Mouse (Mus musculus) large intestine, adult 2 months (tissue): ENCODE data around the gene Pafah1b3. TPM values are rescaled to one million over a fixed set of nuclear protein-coding genes. Genes with fewer than 3 reads are reported as not detected.
"Not testable (repeated sequence)": the region's sequence is repeated elsewhere in the genome, so short reads cannot be mapped to it uniquely, and the experiment has no call there.

Source experiments
- DNase-seq: peaks from one replicate; pipeline ENCODE4 v3.0.0-alpha.2; 2012; ENCODE audit warnings: low read depth, low spot score
- WGBS: fragments of 180-500 bp; shearing (Covaris S2); methylation state at CpG from one replicate; pipeline ENCODE4 v1.1.7; 2018; 5-methylcytosine and 5-hydroxymethylcytosine counted together
- polyA plus RNA-seq: library from polyadenylated mRNA; depleted of rRNA; stranded (reverse); fragments of >200 nt; gene quantifications from 2 replicates; pipeline ENCODE4 v1.2.3, GENCODE M21; 2012; rRNA removed

The Pafah1b3 gene
- 173 and 176 TPM in 2 replicates for polyA plus RNA-seq

DNA sequence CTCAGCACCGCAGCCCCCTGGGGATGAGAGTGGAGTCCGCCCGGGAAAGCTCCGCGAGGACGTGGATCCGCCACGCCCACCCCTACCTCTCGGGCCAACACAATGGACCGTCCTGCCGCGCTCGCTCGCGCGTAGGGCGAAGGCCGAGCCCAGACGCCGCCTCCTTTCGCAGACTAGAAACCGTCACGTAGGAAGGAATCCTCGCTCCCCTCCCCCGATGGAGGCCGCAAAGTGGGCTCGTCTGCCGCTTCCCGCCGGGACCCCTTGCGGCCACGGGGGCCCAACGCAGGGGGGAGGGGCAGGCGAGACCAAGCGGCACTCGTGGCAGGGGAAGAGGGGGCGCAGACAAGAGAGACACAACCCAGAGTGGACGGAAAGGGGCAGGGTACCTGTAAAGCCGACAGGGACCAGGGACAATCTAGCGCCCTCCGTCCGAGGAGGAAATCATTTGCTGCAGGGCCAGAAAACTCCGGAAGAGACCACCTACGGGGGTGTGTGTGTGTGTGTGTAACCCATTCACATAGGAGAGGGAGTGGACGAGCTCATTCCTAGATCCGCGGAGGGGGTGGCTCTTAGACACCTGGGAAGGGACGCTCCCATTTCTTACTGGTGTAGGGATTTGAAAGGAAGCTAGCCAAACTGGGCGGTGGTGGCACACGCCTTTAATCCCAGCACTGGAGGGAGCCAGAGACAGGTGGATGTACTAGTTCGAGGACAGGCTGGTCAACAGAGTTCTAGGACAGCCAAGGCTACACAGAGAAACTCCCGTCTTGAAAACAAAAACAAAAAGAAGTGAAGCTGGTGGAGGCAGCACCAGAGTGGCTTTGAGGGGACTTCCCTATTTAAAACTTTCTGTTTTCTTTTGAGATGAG lies at the start of gene Pafah1b3:
TSS of gene Pafah1b3 (minus strand) at position 533 of the 872 bp plus-strand sequence.
- no peak for DNase-seq
- WGBS: under 1% methylated on average over 52 of the region's 52 CpGs

- DNase-seq: no peak
- WGBS: 81% methylated on average over 20 of the region's 20 CpGs
Measured at GRCm38 (mm10) chr7:25341000-25341784, 43.4 kb upstream of the Pafah1b3 start.

DNA sequence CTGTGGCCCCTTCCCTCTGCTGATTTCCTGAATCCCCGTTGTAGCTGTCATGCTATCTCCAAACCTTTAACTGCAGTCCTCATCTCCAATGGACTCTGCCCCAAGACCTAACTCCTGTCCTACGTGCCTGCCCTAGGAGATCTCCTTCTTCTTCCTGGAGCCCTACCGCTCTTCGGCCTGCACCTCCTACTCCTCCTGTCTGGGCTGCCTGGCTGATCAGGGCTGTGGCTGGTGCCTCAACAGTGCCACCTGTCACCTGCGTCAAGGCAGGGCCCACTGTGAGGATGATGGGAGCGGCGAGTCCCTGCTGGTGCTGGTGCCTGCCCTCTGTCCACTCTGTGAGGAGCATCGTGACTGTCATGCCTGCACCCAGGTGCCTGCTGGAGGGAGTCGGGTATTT lies 41.5 kb upstream of the Pafah1b3 start:
- WGBS: 86% methylated on average over 9 of the region's 9 CpGs
- no peak for DNase-seq

DNA sequence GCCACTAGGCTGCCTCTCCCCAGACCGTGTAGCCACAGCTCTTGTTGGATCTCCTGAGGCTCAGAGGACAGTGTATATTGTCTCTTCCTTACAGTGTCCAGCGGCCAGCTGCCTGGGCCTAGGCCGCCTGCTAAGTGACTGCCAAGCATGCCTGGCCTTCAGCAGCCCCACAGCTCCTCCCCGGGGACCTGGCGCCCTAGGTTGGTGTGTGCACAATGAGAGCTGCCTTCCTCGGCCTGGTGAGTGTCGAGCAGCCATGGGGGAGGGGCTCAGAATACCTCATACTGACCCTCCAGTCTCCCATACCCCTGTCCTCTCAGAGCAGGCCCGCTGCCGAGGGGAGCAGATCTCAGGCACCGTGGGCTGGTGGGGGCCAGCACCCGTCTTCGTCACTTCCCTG lies 36.7 kb upstream of the Pafah1b3 start:
- WGBS: 85% methylated on average over 12 of the region's 12 CpGs
- DNase-seq: no peak

GRCm38 (mm10) chr7:25333596-25334307 lies 36.0 kb upstream of the Pafah1b3 start:
- peak; percentile 14 for DNase-seq
- 42% methylated on average over 16 of the region's 16 CpGs for WGBS

- WGBS: 75% methylated on average over 8 of the region's 8 CpGs
- DNase-seq: no peak
Measured at GRCm38 (mm10) chr7:25326233-25326632, 28.4 kb upstream of the Pafah1b3 start.

DNA sequence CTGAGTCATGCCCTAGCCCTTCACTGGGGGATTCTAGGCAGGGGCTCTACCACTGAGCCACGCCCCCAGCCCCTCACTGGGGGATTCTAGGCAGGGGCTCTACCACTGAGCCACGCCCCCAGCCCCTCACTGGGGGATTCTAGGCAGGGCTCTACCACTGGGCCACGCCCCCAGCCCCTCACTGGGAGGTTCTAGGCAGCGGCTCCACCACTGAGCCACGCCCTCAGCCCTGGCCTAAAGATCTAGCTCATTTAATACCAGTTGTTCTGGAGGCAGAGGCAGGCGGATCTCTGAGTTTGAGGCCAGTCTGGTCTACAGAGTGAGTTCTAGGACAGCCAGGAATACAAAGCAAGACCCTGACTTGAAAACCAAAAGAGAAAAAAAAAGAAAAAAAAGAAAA lies 27.6 kb upstream of the Pafah1b3 start:
- not testable (repeated sequence) for DNase-seq
- 81% methylated on average over 6 of the region's 6 CpGs for WGBS

DNA sequence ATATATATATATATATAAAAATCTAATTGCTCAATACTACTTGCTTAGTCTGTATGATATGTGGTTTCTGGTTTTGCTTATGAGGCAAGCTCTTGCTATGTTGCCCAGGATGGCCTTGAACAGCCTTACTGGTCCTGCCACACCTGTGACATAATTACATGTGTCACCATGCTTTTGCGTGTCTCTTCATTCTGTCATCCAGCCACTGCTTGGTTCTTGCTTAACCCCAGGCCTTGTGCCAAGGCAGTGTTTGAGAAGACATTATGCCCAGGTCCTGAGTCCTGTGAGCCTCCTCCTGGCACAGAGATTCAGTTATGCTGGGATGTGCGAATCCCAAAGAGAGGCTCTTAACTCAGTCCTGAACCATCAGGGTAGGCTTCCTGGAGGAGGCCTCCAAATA lies 25.4 kb upstream of the Pafah1b3 start:
- 70% methylated on average over 2 of the region's 2 CpGs for WGBS
- DNase-seq: no peak

- WGBS: 50% methylated on average over 6 of the region's 6 CpGs
- DNase-seq: no peak
Measured at GRCm38 (mm10) chr7:25322058-25322484, 24.3 kb upstream of the Pafah1b3 start.

DNA sequence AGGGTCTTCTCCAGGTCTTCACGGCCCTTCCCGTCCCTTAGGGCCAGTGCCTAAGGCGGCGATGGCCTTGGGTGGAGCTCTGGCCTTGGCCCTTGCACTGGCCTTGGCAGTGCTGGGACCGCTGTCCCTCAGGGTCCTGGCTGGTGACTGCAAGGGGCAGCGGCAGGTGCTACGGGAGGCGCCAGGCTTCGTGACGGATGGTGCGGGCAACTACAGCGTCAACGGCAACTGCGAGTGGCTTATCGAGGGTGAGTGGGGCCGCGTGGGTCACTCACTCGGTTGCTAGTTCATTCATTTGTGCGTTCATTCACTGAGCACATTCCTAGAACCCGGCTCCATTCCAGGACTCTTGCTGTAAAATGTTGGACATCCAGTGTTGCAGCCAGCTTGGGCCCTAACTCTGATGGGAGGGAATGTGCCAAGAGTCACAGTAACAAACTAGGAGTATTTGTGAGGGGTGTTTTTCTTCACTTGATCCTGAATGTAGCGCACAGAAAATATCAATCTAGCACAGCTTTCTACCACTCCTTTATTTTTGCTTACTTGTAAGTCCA lies 19.7 kb upstream of the Pafah1b3 start:
- DNase-seq: no peak

GRCm38 (mm10) chr7:25316532-25317445 lies 19.0 kb upstream of the Pafah1b3 start, which contains the start of gene Megf8:
Gene Megf8, plus strand, starts transcription at chr7:25317164.
- peak; percentile 95 for DNase-seq
- 2% methylated on average over 52 of the region's 52 CpGs for WGBS

More for the DNA sequence above, 19.7 kb upstream of the Pafah1b3 start:
- WGBS: 24% methylated on average over 21 of the region's 21 CpGs

DNA sequence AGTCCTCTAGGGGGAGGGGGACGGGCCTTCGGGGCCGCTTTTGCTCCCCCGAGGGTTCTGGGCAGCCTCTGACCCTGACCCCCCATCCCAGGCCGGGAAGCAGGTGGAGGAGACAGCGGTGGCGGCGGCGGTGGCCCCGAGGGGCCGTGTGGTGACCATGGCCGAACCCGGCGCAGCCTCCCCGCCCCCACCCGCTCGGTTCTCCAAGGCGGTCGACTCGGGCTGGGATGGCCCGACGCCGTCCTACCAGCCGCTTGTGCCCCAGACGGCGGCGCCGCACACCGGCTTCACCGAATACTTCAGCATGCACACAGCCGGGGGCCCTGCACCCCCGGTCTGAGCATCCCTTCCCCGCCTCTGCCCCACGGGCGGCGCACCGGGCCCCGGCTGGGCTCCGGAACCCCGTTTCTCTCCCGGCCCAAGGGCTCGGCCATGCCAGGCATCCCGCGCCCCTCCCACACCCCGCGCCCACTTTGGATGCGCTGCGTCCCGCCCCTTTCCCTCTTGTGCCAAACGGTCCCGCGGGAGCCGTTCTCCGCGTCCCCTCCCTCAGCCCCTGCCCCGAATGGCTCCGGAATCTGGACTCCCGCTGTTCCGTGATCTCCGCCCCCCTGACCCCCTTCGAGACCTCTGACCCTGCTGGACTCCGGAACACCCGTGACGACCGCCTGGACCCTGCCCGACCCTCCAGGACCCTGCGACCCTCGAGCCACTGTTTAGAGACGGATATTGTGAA lies 17.7 kb upstream of the Pafah1b3 start:
- 2% methylated on average over 69 of the region's 69 CpGs for whole genome bisulfite sequencing
- no peak for DNase-seq

DNA sequence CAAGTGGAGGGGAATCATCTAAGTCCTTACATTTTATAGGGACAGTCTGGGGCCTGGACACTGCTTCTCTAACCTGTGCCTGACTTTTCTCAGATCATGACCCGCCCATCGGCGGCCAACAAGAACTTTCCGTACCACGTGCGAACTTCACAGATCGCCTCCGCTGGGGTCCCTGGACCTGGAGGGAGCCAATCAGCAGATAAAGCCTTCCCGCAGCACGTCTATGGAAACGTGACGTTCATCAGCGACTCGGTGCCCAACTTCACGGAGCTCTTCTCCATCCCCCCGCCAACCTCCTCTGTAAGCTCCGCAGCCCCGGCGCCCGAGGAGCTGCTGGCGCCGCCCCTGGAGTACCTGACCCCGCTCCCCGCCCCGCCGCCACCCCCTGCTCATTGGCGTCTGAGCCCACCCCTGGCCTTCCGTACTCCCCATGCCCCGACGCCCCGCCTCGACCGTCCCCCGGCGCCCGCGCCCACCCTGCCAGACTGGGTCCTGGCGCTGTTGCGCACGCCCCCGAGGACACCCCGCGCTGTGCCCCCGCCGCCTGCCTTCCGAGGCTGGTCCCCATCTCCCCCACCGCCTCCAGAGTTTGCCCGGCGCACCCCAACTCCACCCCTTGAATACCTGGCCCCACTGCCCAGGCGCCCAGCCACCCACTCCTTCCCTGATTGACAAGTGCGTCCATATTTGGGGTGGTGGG lies 17.0 kb upstream of the Pafah1b3 start:
- WGBS: 5% methylated on average over 49 of the region's 51 CpGs
- DNase-seq: no peak

GRCm38 (mm10) chr7:25313325-25313724 lies 15.5 kb upstream of the Pafah1b3 start:
- DNase-seq: no peak
- WGBS: 35% methylated on average over 7 of the region's 7 CpGs

GRCm38 (mm10) chr7:25311193-25311592 lies 13.4 kb upstream of the Pafah1b3 start:
- DNase-seq: no peak
- 75% methylated on average over 11 of the region's 11 CpGs for WGBS

DNA sequence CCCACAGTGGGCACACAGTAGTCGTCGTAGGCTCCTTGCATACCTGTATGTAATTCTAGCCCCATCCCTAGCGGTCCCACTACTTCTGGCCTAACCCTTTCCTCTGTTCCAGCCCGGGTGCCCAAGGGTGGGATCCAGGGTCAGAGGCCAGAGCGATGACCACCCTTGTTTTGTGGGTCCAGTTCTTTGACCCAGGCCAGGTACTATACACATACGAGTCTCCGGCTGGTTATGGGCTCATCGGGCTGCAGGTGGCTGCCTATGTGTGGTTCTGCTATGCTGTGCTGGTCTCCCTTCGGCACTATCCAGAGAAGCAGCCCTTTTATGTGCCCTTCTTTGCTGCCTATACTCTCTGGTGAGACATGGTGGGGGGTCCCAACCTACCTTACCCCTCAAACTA lies 11.6 kb upstream of the Pafah1b3 start:
- WGBS: 83% methylated on average over 9 of the region's 9 CpGs
- no peak for DNase-seq

GRCm38 (mm10) chr7:25308702-25309318 lies 11.0 kb upstream of the Pafah1b3 start:
- 46% methylated on average over 17 of the region's 17 CpGs for WGBS
- DNase-seq: no peak
